Mouse (Mus musculus) neural tube, embryonic 11.5 days (tissue): ENCODE measurements around the gene Sorcs2. TPM values are rescaled to one million over a fixed set of nuclear protein-coding genes. Genes with fewer than 3 reads are reported as not detected.
"Not testable (repeated sequence)": the region's sequence is repeated elsewhere in the genome, so short reads cannot be mapped to it uniquely, and the experiment has no call there.

Experiments used
- ATAC-seq: fragments of 200-750 bp; cut with Nextera tagmentation; 2 replicates; pipeline ENCODE4 v1.8.0; 2017; ENCODE audit warnings: moderate number of reproducible peaks, mild to moderate bottlenecking, moderate TSS enrichment, moderate library complexity; ENCODE audit not compliant: insufficient read depth, low FRiP score, low TSS enrichment
- DNase-seq: peaks from one replicate; pipeline ENCODE4 v3.0.0-alpha.2; 2015; ENCODE audit warnings: low spot score
- H3K27ac ChIP-seq: fragments of 300-500 bp; sonication (generic); 2 replicates; pipeline ENCODE4 v1.5.1; 2014; ENCODE audit warnings: low read depth, mild to moderate bottlenecking, low read length
- H3K27me3 ChIP-seq: fragments of 300-500 bp; sonication (generic); 2 replicates; pipeline ENCODE4 v1.6.1; 2014; ENCODE audit warnings: mild to moderate bottlenecking, low read length, mixed read lengths; ENCODE audit not compliant: control insufficient read depth, insufficient read depth
- H3K36me3 ChIP-seq: fragments of 300-500 bp; sonication (generic); 2 replicates; pipeline ENCODE4 v1.6.1; 2014; ENCODE audit warnings: mild to moderate bottlenecking, low read length, moderate library complexity, mixed read lengths; ENCODE audit not compliant: control insufficient read depth, insufficient read depth
- H3K4me1 ChIP-seq: fragments of 300-500 bp; sonication (generic); 2 replicates; pipeline ENCODE4 v1.6.1; 2014; ENCODE audit warnings: low read length, mixed read lengths; ENCODE audit not compliant: control insufficient read depth, insufficient read depth
- H3K4me2 ChIP-seq: fragments of 300-500 bp; sonication (generic); 2 replicates; pipeline ENCODE4 v1.6.1; 2014; ENCODE audit warnings: low read depth, mild to moderate bottlenecking, moderate library complexity
- H3K4me3 ChIP-seq: fragments of 300-500 bp; sonication (generic); 2 replicates; pipeline ENCODE4 v1.5.1; 2014; ENCODE audit warnings: low read depth, low read length
- H3K9ac ChIP-seq: fragments of 300-500 bp; sonication (generic); 2 replicates; pipeline ENCODE4 v1.6.1; 2014; ENCODE audit warnings: mild to moderate bottlenecking, low read length
- H3K9me3 ChIP-seq: fragments of 300-500 bp; sonication (generic); 2 replicates; pipeline ENCODE4 v1.6.1; 2016; ENCODE audit warnings: low read length; ENCODE audit not compliant: control insufficient read depth
- WGBS: fragments of 180-500 bp; shearing (Covaris S2); extraction: QIAGEN DNeasy Blood & Tissue Kit; methylation state at CpG from one replicate; pipeline ENCODE4 v1.1.7; 2014; 5-methylcytosine and 5-hydroxymethylcytosine counted together
- polyA plus RNA-seq: library from polyadenylated mRNA; unstranded; fragments of >200 nt; fragmentation: Nextera tagmentation; extraction: Ambion mirVana; gene quantifications from 2 replicates; pipeline ENCODE4 v1.2.1, GENCODE M21; 2014

Sorcs2 gene
- polyA plus RNA-seq, 1 experiment from 2014 or later: 9.1 TPM

DNA sequence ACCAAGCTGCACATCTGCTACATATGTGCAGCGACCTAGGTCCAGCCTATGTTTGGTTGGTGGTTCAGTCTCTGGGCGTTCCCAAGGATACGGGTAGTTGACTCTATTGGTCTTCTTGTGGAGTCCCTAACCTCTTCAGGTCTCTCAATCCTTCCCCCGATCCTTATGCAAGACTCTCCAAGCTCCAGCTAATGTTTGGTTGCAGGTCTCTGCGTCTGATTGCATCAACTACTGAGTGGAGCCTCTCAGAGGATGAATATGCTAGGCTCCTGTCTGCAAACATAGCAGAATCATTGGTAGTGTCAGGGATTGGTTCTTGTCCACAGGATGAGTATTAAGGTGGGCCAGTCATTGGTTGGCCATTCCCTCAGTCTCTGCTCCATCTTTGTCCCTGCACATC, 140.9 kb downstream of the Sorcs2 start:
- Histone ChIP-seq H3K27me3 (no peaks in the 10 kb centered on the region), H3K27ac (no peak overlapping the region), H3K9me3 (no peaks in the 10 kb centered on the region), H3K4me1 (no peaks in the 10 kb centered on the region; the same call in 1 of the 2 replicates), H3K9ac (no peak overlapping the region), H3K4me3 (no peak overlapping the region), H3K36me3 (no peaks in the 10 kb centered on the region), H3K4me2 (no peak overlapping the region)
- DNase-seq: no peak
- ATAC-seq: no peak
- 93% methylated on average over 5 of the region's 5 CpGs for WGBS

- DNase-seq (no peak), ATAC-seq (no peak)
- no peaks in the 10 kb centered on the region for H3K27me3 ChIP-seq
- no peak overlapping the region for H3K4me2 ChIP-seq
- H3K9me3 ChIP-seq: no peaks in the 10 kb centered on the region
- H3K4me3 ChIP-seq: no peak overlapping the region
- WGBS: 74% methylated on average over 18 of the region's 18 CpGs
- no peaks in the 10 kb centered on the region for H3K36me3 ChIP-seq
- H3K27ac ChIP-seq: no peak overlapping the region
- H3K9ac ChIP-seq: no peak overlapping the region
- H3K4me1 ChIP-seq: no peaks in the 10 kb centered on the region; the same call in 1 of the 2 replicates
Observed at GRCm38 (mm10) chr5:36254642-36255516, 143.1 kb downstream of the Sorcs2 start.

- no peaks in the 10 kb centered on the region; the same call in 1 of the 2 replicates for H3K4me1 ChIP-seq
- no peak for ATAC-seq
- no peak overlapping the region for H3K4me2 ChIP-seq
- H3K9me3 ChIP-seq: no peaks in the 10 kb centered on the region
- H3K4me3 ChIP-seq: no peak overlapping the region
- H3K27ac ChIP-seq: no peak overlapping the region
- H3K27me3 ChIP-seq: no peaks in the 10 kb centered on the region
- no peaks in the 10 kb centered on the region for H3K36me3 ChIP-seq
- 89% methylated on average over 17 of the region's 17 CpGs for WGBS
- no peak for DNase-seq
- H3K9ac ChIP-seq: no peak overlapping the region
Observed at GRCm38 (mm10) chr5:36252746-36253504, 145.0 kb downstream of the Sorcs2 start.

- H3K36me3 ChIP-seq: no peaks in the 10 kb centered on the region
- no peaks in the 10 kb centered on the region for H3K27me3 ChIP-seq
- WGBS: 84% methylated on average over 3 of the region's 3 CpGs
- H3K4me1 ChIP-seq: no peaks in the 10 kb centered on the region
- no peak overlapping the region for H3K27ac ChIP-seq
- no peak overlapping the region for H3K4me2 ChIP-seq
- H3K9me3 ChIP-seq: no peaks in the 10 kb centered on the region
- H3K4me3 ChIP-seq: no peak overlapping the region
- ATAC-seq (no peak), DNase-seq (no peak)
- no peak overlapping the region for H3K9ac ChIP-seq
Observed at GRCm38 (mm10) chr5:36248022-36248421, 149.9 kb downstream of the Sorcs2 start.

GRCm38 (mm10) chr5:36237526-36237925, 160.4 kb downstream of the Sorcs2 start:
- H3K36me3 ChIP-seq, ATAC-seq, H3K27me3 ChIP-seq, H3K27ac ChIP-seq, H3K4me2 ChIP-seq, H3K9ac ChIP-seq, DNase-seq, H3K9me3 ChIP-seq, H3K4me1 ChIP-seq, H3K4me3 ChIP-seq: not testable (repeated sequence)
- WGBS: over 99% methylated on average over 7 of the region's 10 CpGs

DNA sequence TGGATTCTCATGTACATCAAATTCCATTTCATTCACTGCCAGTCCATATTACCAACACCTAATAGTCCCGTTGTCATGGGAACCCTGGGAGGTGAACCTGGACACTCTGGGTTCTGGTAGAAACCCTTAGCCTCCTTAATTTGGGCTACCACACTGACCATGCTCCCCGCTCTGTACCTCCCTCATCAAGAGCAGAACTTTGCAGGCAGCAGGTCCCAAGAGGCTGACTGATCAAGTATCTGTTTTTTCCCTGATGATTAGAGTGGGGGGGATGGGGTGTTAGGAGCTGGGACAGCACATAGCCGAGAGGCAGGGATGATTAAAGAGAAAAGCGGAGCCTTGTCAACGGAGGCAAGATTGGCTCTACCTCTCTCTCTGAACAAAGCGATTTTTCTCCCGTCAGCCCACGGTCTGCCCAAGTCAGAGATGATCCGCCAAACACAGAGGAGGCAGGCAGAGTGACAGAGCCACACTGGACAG, 167.6 kb downstream of the Sorcs2 start:
- no peak for ATAC-seq

GRCm38 (mm10) chr5:36228405-36229370, 169.3 kb downstream of the Sorcs2 start:
- 0 out of 2 replicates have a peak, but pooled peaks have one; percentile 41 for ATAC-seq
- Histone ChIP-seq H3K9ac (no peak overlapping the region), H3K9me3 (no peaks in the 10 kb centered on the region), H3K4me2 (no peak overlapping the region), H3K27ac (no peak overlapping the region), H3K27me3 (no peaks in the 10 kb centered on the region), H3K4me3 (no peak overlapping the region), H3K36me3 (no peaks in the 10 kb centered on the region), H3K4me1 (peaks cover 5% of the 10 kb centered on the region; the same call in 1 of the 2 replicates)
- 48% methylated on average over 23 of the region's 23 CpGs for WGBS
- peak; percentile 42 for DNase-seq

More for the DNA sequence above, 167.6 kb downstream of the Sorcs2 start:
- Histone ChIP-seq H3K4me3 (no peak overlapping the region), H3K36me3 (no peaks in the 10 kb centered on the region), H3K27me3 (no peaks in the 10 kb centered on the region), H3K27ac (no peak overlapping the region), H3K4me2 (no peak overlapping the region), H3K9me3 (no peaks in the 10 kb centered on the region), H3K9ac (no peak overlapping the region), H3K4me1 (peaks cover 5% of the 10 kb centered on the region; the same call in 1 of the 2 replicates)
- DNase-seq: peak; percentile 49
- 68% methylated on average over 9 of the region's 9 CpGs for WGBS

DNA sequence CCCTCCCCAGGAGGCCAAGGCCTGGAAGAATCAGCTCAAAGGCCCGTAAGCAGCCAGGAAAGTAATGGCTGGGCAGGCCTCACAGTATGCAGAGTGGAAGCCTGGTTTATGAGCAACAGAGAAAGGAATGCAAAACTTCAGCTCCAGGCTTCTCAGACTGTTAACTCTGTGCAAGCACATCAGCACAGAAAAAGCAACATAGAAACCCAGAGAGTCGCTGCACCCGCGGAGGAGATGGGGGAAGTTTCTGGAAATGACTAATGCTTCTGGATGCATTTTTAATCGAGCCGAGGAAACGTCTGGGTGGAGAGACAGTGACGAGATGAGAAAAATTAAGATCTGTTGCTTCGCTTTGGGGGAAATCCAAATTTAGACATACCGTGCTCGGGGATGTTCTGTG, 171.6 kb downstream of the Sorcs2 start:
- Histone ChIP-seq H3K36me3 (no peaks in the 10 kb centered on the region), H3K4me3 (no peak overlapping the region), H3K27ac (no peak overlapping the region), H3K4me2 (no peak overlapping the region), H3K9me3 (no peaks in the 10 kb centered on the region), H3K27me3 (no peaks in the 10 kb centered on the region), H3K4me1 (peaks cover 5% of the 10 kb centered on the region; the same call in 1 of the 2 replicates), H3K9ac (no peak overlapping the region)
- WGBS: 71% methylated on average over 11 of the region's 11 CpGs
- no peak for ATAC-seq
- no peak for DNase-seq
